Mouse (Mus musculus) bone marrow macrophage, adult 2 months (primary cell): Measurements from ENCODE around the gene Ppp1r27. TPM values are rescaled to one million over a fixed set of nuclear protein-coding genes. Genes with fewer than 3 reads are reported as not detected.

Source experiments
- H3K27ac ChIP-seq: 2 replicates; pipeline ENCODE4 v1.5.1; 2012; ENCODE audit warnings: low read depth, low read length; ENCODE audit not compliant: insufficient read depth
- H3K4me1 ChIP-seq: 2 replicates; pipeline ENCODE4 v1.6.1; 2012; ENCODE audit warnings: low read length; ENCODE audit not compliant: control insufficient read depth, insufficient read depth
- H3K4me3 ChIP-seq: 2 replicates; pipeline ENCODE4 v1.5.1; 2012; ENCODE audit warnings: mild to moderate bottlenecking, low read length, moderate library complexity; ENCODE audit not compliant: insufficient read depth
- CTCF ChIP-seq: IDR thresholded peaks from 2 replicates; pipeline ENCODE4 v1.5.1; 2012; ENCODE audit warnings: low read depth, mild to moderate bottlenecking, low read length, moderate library complexity
- POLR2A ChIP-seq: IDR thresholded peaks from 2 replicates; pipeline ENCODE4 v1.6.1; 2012; ENCODE audit warnings: mild to moderate bottlenecking, low read depth, low read length, borderline replicate concordance
- polyA plus RNA-seq: library from polyadenylated mRNA; stranded (reverse); fragments of >200 nt; gene quantifications from 2 replicates; pipeline ENCODE4 v1.2.4, GENCODE M21; 2012; ENCODE audit not compliant: missing spikeins, insufficient read depth, insufficient read length

Ppp1r27 gene
- polyA plus RNA-seq, 1 experiment, result not detected

DNA sequence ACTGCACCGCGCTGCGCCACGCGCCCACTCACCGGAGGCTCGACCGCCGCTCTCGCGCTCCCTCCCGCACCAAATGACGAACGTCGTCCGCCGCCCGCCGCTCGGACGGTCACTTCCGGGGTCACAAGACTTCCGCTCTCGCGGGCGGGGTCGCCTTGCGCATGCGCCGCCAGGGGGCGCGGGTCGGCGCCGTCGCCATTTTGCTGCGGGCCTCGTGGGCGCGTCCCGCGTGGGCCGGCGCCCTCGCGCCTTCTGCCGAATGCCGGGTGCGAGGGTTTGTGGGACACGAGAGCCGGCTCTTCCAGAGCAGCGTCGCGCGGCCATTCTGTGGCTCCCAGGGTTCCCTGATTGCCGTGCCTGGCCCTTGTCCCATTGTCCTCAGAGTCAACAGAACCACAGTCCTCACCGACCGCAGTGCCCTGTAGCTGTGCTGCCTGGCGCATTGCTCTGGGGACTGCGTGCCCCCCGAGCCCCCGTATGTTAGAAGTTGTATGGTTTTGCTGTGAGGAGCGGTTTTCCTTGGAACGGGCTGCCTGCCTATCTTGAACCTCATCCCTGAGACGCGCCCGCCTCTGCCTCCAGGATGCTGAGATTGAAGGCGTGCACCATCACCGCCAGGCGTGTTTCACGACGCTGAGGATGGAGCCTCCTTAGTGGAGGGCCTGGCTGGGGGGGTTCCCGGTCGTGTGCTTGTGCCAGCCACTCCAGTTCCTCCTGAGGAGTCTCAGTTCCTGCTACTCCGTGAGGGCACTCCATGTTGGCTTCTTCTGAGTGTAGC lies 30.7 kb upstream of the Ppp1r27 start, which contains the start of gene Arhgdia:
Arhgdia (minus strand) TSS at position 135 of the 778 bp plus-strand sequence.
- TF ChIP-seq CTCF, result no peak
- TF ChIP-seq POLR2A, result no peak
- Histone ChIP-seq H3K27ac (peak within 1 kb of the TSS; percentile 88), H3K4me3 (peak within 1 kb of the TSS; percentile 87), H3K4me1 (peaks cover 14% of the 10 kb centered on the region)

DNA sequence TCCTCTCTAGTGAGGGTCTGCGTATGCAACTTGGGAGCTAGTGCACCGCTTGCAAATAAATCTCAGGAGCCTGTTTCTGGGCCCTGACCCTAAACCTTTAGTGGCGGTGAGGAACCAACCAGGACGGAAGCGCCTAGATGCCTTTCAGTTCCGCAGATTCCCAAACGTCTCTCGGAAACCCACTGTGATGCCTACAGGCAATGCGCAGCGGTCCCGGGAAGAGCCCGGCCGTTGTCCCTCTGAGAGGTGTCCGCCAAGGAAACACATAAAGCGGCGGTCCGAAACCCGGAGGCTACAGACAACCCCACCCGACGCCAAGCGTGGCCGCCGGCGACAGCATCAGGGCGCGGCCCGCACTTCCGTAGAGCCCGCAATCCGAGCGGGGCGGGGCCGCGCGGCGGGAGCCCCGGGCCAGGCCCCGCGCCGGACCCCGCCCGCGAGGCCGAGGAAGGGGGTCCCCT lies 30.0 kb upstream of the Ppp1r27 start:
- peak overlapping the region; percentile 87 for H3K4me3 ChIP-seq
- no peak for TF ChIP-seq CTCF
- TF ChIP-seq POLR2A, result no peak
- peaks cover 17% of the 10 kb centered on the region for H3K4me1 ChIP-seq
- H3K27ac ChIP-seq, result peak overlapping the region; percentile 88

DNA sequence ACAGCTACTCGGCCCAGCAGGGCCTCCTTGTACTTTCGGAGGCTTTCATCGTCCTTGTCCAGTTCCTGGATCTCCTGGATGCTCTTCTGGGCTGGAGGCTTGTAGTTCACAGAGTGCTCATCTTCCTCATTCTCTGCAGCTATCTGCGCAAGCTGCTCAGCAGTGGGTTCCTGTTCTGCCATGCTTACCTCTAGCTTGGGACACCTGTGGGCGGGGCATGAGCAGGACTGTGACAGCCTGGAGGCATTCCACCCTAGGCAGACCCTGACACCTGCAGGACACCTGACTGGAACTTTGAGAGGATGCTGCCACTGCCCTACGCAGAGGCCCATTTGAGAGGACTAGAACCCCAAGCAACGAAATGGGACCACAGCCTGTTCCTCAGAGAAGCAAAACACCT lies 29.3 kb upstream of the Ppp1r27 start:
- peak overlapping the region; percentile 88 for H3K27ac ChIP-seq
- H3K4me3 ChIP-seq, result peak overlapping the region; percentile 87
- TF ChIP-seq POLR2A, result no peak
- TF ChIP-seq CTCF, result no peak
- H3K4me1 ChIP-seq, result peaks cover 18% of the 10 kb centered on the region

DNA sequence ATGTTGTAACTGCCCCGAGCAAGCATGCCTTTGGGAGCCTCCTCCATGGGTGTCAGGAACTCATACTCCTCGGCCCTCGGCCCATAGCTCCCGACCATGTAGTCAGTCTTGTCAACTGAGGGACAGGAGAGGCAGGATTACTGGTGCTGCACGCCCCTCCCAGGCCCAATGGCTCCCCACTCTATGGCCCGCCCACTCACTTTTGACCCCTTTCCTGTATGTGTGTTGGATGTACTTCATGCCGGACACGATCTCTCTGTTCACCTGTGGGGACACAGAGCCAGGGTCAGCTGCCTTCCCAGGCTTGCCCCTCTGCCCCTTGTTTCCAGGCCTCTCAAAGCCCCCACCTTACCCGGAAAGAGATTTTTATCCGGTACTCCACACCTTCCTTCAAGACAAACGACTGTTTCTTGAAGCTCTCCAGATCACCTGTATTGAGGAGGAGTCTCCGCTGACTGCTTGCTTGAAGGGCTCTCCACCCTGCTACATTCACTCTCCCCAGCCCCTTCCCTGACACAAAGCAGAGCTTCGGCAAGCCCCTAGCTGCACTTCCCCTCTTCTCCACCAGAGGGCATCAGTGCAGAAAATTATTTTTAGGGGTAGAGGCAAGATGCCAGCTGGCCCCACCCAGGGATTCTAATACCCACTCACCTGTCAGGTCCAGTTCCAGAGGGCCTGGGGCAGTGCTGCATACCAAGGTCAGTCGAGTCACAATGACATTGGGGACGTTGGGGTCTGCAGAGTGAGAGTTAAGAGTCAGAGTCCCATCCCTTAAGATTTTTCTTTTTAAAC lies 28.6 kb upstream of the Ppp1r27 start:
- Histone ChIP-seq H3K4me1 (peaks cover 22% of the 10 kb centered on the region), H3K27ac (no peak overlapping the region), H3K4me3 (peak overlapping the region; percentile 87)
- peak; percentile 66 for TF ChIP-seq CTCF
- no peak for TF ChIP-seq POLR2A

DNA sequence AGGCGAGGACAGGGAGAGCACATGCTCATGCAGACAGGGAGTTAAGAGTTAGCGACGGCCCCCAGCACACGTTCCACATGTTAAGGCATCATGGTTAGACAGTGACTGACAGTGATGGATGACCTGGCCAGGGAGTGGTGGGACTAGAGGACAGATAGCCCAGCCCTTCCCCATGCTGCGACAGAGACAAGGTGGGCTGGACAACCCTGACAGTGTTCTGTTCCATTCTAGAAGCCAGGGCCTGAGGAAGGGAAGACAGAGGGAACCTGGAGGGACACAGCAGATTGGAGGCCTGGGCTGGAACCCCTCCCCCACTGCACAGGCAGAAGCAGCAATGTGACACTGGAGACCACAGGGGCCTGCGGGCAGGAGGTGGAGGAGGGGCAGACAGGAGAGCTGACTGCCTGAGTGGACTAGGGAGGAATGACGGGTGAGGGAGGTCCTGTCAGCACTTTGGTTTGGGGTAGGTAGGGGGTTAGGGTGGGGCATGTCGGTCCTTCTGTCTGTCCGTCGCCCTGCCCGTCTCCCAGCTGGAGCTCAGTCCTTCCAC lies 27.8 kb upstream of the Ppp1r27 start:
- H3K4me3 ChIP-seq, result no peak overlapping the region
- no peak for TF ChIP-seq CTCF
- no peak for TF ChIP-seq POLR2A
- H3K4me1 ChIP-seq, result peaks cover 24% of the 10 kb centered on the region
- H3K27ac ChIP-seq, result no peak overlapping the region

DNA sequence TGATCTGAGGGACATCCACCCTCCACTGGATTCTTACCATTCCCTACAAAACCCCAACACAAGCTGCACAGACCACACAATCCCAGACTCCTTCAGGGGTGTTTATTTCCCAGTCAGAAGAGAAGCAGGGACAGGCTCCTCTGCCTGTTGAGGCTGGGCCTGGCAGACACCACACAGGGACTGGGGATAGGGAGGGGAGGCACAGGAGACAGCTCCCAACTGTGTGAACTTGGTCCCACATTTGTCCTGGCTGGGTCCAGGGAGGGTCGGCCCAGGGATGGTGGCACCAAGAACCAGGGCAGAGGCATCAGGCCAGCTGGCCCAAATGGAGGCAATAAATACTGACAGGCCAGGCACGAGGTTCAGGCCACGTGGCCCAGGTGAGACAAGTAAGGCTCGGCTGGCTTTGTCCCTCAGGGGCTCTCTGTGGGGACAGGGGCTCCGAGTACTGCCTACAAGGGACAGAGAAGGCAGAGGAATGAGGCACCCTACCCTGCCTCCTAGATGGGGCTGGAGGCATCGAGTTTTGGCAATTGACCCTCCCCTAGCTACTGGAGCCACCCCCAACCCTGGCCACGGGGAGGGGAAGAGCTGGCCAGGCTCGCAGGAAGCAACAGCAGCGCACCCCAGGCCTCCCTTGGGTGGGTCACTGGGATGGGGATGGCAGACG lies 27.2 kb upstream of the Ppp1r27 start:
- no peak overlapping the region for H3K4me3 ChIP-seq
- no peak overlapping the region for H3K27ac ChIP-seq
- TF ChIP-seq POLR2A, result no peak
- no peak for TF ChIP-seq CTCF
- H3K4me1 ChIP-seq, result peaks cover 24% of the 10 kb centered on the region

DNA sequence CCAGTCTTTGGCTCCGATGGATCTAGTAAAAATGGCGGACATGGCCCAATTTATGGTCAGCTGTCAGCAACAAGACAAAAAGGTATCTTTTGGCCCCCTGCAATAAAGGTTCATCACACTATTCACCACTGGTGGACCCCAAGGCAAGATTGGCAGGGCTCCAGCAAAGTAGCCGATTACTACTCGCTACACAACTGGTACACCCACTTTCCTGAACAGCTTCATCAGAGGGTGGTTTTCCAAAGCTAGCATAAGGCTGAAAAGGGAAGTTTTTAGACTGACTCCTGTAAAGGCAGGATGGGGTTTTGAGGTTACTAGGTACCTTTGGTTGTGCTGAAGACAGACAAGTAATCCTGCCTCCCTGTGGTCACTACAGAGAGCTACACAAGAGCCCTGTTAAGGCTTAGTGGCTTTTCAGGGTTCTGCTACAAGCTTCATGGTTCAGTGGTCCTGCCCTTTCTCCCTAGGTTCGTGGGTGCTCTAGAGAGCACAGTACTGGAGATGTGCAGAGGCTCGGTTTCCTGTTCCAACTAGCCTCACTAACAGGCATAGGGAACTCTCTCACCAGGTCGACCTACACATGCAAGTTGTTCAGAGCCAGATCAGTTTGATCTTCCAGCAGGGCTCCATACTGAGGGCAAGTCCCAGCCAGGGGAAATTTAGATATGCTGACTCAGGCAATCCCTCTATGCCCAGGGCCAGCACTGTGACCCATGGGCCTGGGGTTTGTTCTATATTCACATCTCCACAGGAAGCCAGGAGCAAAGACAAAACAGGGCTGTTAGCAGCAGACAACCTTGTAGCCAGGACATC lies 26.5 kb upstream of the Ppp1r27 start:
- no peak overlapping the region for H3K27ac ChIP-seq
- peaks cover 22% of the 10 kb centered on the region for H3K4me1 ChIP-seq
- TF ChIP-seq CTCF (no peak), POLR2A (no peak)
- H3K4me3 ChIP-seq, result no peak overlapping the region

DNA sequence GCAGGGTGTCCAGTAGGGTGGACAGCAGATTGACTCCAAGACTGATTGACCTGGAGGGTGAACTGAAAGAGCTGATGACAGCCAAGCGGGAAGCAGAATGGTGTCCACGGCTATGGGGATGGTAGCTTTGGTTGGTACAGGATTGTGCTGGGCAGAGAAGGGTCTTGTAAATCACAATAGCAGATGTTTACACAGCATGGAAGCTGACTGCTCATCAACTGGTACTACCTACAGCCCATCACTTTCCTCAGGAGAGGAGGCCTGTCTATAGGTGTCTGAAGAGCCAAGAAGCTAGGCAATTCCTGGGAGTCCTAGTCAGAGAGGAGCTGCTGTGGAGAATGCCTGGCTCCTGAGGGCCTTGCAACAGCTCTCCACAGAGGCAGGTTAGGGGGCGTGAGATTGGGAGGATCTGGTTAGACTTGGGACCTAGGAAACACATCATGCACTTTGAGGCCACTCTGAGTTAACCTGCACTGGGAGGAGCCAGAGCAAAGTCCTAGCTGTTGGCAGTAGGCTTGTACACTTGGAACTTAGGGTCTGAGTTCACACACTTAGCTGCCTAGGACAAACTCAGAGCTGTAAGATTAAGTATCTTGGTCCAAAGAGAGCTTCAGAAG lies 25.5 kb upstream of the Ppp1r27 start:
- no peak overlapping the region for H3K27ac ChIP-seq
- H3K4me1 ChIP-seq, result peaks cover 21% of the 10 kb centered on the region
- TF ChIP-seq CTCF, result no peak
- no peak for TF ChIP-seq POLR2A
- H3K4me3 ChIP-seq, result no peak overlapping the region

DNA sequence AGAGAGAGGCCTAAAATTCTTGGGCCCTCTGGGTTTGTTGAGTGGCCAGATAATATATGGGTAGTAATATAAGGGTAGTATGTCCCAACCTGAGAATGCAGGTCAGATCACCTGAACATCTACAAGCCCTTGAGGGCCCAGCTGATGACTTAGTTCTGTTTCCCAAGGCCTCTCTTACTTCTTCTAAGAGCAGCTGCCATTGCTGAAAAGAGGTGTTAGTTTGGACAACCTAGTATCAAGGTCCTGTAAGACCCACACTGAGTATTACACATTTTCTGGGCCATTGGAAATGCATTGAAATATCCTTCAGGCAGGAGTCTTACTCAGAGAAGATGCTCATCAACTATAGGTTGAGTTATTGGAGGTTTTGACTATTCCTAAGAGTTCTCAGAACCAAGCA lies 25.0 kb upstream of the Ppp1r27 start:
- H3K27ac ChIP-seq, result no peak overlapping the region
- H3K4me1 ChIP-seq, result peaks cover 25% of the 10 kb centered on the region

More for the DNA sequence above, 25.0 kb upstream of the Ppp1r27 start:
- TF ChIP-seq POLR2A, result no peak
- TF ChIP-seq CTCF, result no peak
- H3K4me3 ChIP-seq, result no peak overlapping the region
